Mouse (Mus musculus) cerebellum, adult 2 months (tissue): ENCODE data around the gene Rhno1. TPM values are rescaled to one million over a fixed set of nuclear protein-coding genes. Genes with fewer than 3 reads are reported as not detected.
"Not testable (repeated sequence)": the region's sequence is repeated elsewhere in the genome, so short reads cannot be mapped to it uniquely, and the experiment has no call there.

Source experiments
- DNase-seq, 2 experiments: peaks; one replicate each; pipeline ENCODE4 v3.0.0; 2021
- H3K27ac ChIP-seq: fragments of 200-500 bp; 2 replicates; pipeline ENCODE4 v1.5.1; 2012; ENCODE audit warnings: low read length, control low read depth, inconsistent platforms; ENCODE audit not compliant: insufficient read depth
- H3K27me3 ChIP-seq: fragments of 200-500 bp; 2 replicates; pipeline ENCODE4 v1.6.1; 2012; ENCODE audit warnings: inconsistent platforms, mild to moderate bottlenecking, low read length, moderate library complexity; ENCODE audit not compliant: control insufficient read depth, insufficient read depth
- H3K4me1 ChIP-seq: fragments of 200-500 bp; 2 replicates; pipeline ENCODE4 v1.6.1; 2011; ENCODE audit warnings: low read length; ENCODE audit not compliant: control insufficient read depth, insufficient read depth
- H3K4me3 ChIP-seq: fragments of 200-500 bp; replicated peaks from 2 replicates; pipeline ENCODE3; 2011; ENCODE audit warnings: mild to moderate bottlenecking, low read depth, low read length, control low read depth; ENCODE audit not compliant: insufficient read depth
- CTCF ChIP-seq: fragments of 200-500 bp; IDR thresholded peaks from 2 replicates; pipeline ENCODE4 v1.5.1; 2011; ENCODE audit warnings: low read depth, mild to moderate bottlenecking, control low read depth, low read length, moderate library complexity, borderline replicate concordance; ENCODE audit not compliant: insufficient read depth
- POLR2A ChIP-seq: fragments of 200-500 bp; IDR thresholded peaks from 2 replicates; pipeline ENCODE4 v1.6.1; 2011; ENCODE audit warnings: low read length, control low read depth, borderline replicate concordance; ENCODE audit not compliant: insufficient read depth
- WGBS: fragments of 180-500 bp; shearing (Covaris S2); methylation state at CpG from one replicate; pipeline ENCODE4 v1.1.7; 2018; 5-methylcytosine and 5-hydroxymethylcytosine counted together
- polyA plus RNA-seq: library from polyadenylated mRNA; depleted of rRNA; stranded (reverse); fragments of >200 nt; gene quantifications from 2 replicates; pipeline ENCODE4 v1.2.3, GENCODE M21; 2012

Gene Rhno1
- polyA plus RNA-seq, 1 experiment: 11.9 TPM

DNA sequence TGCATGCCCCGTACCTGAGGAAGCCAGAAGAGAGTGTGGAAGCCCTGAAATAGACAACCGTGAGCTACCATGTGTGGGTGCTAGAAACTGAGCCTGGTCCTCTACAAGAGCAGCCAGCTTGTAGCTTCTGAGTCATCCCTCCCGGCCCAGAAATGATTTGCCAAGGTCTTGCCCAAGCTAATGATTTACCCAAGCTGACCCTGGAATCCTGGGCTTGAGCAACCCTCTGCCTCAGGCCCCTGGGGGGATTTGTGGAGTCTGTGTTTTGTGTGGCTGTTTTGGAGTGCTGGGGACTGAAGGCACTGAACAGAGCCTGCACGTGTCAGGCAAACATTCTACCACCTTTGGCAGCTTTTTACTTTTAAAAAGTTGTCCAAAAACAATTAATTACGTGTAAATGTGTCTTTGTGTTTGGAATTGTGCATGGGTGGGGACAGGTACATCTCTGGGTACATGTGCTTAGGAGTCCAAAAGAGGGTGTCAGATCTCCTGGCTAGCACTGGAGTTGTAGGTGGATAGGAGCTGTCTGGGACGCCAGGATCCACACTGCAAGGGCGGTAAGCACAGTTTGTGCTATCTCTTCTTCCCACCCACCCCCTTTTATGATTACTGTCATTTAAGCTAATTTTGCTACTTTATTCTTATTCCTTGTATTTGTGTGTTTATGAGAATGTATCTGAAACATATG, 35.0 kb upstream of the Rhno1 start:
- 85% methylated on average over 7 of the region's 7 CpGs for WGBS
- DNase-seq: no peak
- no peak overlapping the region for H3K27ac ChIP-seq
- no peak for TF ChIP-seq CTCF
- no peak for TF ChIP-seq POLR2A
- peaks cover 4% of the 10 kb centered on the region; the same call in 1 of the 2 replicates for H3K4me1 ChIP-seq
- no peaks in the 10 kb centered on the region for H3K27me3 ChIP-seq
- H3K4me3 ChIP-seq: no peak overlapping the region

DNA sequence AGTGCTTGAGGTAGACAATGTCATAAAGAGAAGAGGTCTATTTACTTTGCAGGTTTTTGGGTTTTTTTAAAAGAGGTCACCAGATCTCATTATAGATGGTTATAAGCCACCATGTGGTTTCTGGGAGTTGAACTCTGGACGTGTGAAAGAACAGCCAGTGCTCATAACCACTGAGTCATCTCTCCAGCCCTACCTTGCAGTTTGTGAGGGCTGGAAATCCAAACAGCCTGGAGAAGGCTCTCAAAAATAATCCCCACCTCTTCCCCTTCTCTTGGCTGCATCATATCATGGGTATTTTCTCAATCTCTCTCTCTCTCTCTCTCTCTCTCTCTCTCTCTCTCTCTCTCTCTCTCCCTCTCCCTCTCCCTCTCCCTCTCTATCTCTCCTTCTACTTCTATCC, 28.0 kb upstream of the Rhno1 start:
- no peaks in the 10 kb centered on the region for H3K27me3 ChIP-seq

DNA sequence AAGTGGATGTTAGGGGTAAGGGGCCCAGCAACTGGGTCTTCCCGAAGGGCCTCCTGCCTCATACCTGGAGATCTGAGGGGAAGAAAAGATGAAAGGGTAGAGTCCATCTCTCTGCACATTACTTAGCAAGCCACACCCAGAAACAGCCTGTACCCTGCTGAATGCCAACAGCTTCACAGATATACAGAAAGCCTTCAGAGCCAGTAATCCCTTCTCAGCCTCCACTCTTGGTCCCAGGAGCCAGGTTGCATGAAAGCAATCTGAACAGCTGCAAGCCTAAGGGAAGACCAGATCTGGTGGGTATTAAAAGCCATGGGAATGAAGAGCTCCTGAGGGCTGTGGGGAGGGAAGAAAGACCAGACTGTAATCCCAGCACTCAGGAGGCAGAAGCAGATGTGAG, 26.5 kb upstream of the Rhno1 start:
- WGBS: 92% methylated on average over 1 of the region's 1 CpGs
- H3K27me3 ChIP-seq: no peaks in the 10 kb centered on the region
- no peak for TF ChIP-seq POLR2A
- TF ChIP-seq CTCF: no peak
- no peak overlapping the region for H3K27ac ChIP-seq
- no peak overlapping the region for H3K4me3 ChIP-seq
- DNase-seq: no peak
- H3K4me1 ChIP-seq: no peaks in the 10 kb centered on the region; the same call in 1 of the 2 replicates

More for the DNA sequence above, 28.0 kb upstream of the Rhno1 start:
- no peak overlapping the region for H3K4me3 ChIP-seq
- H3K4me1 ChIP-seq: no peaks in the 10 kb centered on the region; the same call in 1 of the 2 replicates
- no peak for DNase-seq
- TF ChIP-seq CTCF: no peak
- no peak for TF ChIP-seq POLR2A
- 46% methylated on average over 1 of the region's 1 CpGs for WGBS
- no peak overlapping the region for H3K27ac ChIP-seq

GRCm38 (mm10) chr6:128385026-128385425, 22.3 kb upstream of the Rhno1 start:
- TF ChIP-seq POLR2A (no peak), CTCF (no peak)
- Histone ChIP-seq H3K27ac (no peak overlapping the region), H3K27me3 (no peaks in the 10 kb centered on the region), H3K4me3 (no peak overlapping the region), H3K4me1 (no peaks in the 10 kb centered on the region; the same call in 1 of the 2 replicates)
- DNase-seq: no peak
- WGBS: 74% methylated on average over 1 of the region's 1 CpGs

DNA sequence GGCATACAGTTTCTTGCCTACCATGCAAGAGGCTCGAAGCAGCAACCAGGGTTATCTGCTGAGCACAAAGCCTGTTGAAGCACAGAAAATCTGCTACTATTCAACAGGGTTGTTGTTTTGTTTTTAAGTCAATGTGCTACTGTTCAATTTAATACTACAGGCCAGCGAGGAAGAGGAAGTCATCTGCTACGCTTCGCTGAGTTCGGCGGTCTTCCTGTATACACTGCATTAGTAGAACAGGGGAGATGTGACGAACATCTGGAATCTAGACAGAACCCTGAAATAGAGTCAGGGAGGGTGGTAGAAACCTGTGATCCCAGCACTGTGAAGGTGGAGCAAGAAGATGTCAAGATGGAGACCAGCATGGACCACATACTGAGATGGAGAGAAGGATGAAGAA, 21.0 kb upstream of the Rhno1 start:
- TF ChIP-seq CTCF: no peak
- no peak for TF ChIP-seq POLR2A
- Histone ChIP-seq H3K27ac (no peak overlapping the region), H3K4me3 (no peak overlapping the region), H3K27me3 (no peaks in the 10 kb centered on the region), H3K4me1 (no peaks in the 10 kb centered on the region; the same call in 1 of the 2 replicates)
- 81% methylated on average over 7 of the region's 7 CpGs for WGBS
- no peak for DNase-seq

DNA sequence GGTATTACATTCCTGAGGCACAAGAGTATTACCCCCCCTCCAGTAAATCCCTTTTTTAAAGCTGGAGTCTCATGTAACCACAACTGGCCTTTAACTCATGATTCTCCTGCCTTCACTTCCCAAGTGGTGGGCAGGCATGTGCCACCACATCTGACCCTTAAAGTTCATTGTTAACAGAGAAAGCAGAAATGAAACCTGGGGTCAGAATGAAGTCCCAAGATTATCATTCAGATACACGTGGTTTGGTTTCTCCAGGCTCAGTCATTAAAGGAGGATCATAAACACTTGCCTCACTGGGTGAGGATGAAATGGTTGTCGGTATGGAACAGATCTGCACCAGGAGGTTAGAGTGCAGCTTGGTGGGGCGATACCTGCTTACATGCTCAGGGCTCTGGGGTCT, 18.5 kb upstream of the Rhno1 start:
- Histone ChIP-seq H3K27ac (no peak overlapping the region), H3K4me1 (no peaks in the 10 kb centered on the region), H3K4me3 (no peak overlapping the region), H3K27me3 (no peaks in the 10 kb centered on the region)
- 76% methylated on average over 3 of the region's 3 CpGs for WGBS
- no peak for TF ChIP-seq POLR2A
- no peak for TF ChIP-seq CTCF
- no peak for DNase-seq

- H3K4me1 ChIP-seq, DNase-seq, H3K4me3 ChIP-seq, H3K27me3 ChIP-seq, H3K27ac ChIP-seq: not testable (repeated sequence)
- 81% methylated on average over 1 of the region's 1 CpGs for WGBS
Measured at GRCm38 (mm10) chr6:128380594-128381167, 18.0 kb upstream of the Rhno1 start.

DNA sequence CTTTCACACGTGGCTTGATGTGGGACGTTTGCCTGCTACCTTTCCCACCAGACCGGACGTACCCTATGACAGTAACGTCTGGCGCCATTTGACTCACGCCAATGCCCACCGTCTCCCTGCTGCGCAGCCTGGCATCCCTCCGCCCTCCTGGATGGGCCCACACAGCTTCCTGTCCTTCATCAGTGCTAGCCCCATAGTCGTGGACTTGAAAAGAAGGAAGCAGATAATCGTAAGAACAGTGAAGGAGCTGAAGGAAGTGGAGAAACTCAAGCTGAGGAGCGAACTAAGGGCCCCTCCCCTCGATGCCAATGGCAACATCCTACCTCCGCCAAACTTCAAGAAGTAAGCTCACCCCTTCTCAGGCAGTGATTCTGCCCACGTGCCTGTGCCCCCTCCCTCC, 16.9 kb upstream of the Rhno1 start:
- Histone ChIP-seq H3K27ac (no peak overlapping the region), H3K27me3 (no peaks in the 10 kb centered on the region), H3K4me1 (no peaks in the 10 kb centered on the region), H3K4me3 (no peak overlapping the region)
- TF ChIP-seq POLR2A: no peak
- no peak for TF ChIP-seq CTCF
- DNase-seq: no peak
- WGBS: 81% methylated on average over 16 of the region's 16 CpGs
